Mouse (Mus musculus): ENCODE data around the gene Iqsec1. TPM values are rescaled to one million over a fixed set of nuclear protein-coding genes. Genes with fewer than 3 reads are reported as not detected.
A peak's percentile ranks its signal among the peaks of the same experiment; 100 is the strongest.

Gene Iqsec1
- total and polyA plus RNA-seq, 2 experiments, result 8.9 to 69.3 TPM

DNA sequence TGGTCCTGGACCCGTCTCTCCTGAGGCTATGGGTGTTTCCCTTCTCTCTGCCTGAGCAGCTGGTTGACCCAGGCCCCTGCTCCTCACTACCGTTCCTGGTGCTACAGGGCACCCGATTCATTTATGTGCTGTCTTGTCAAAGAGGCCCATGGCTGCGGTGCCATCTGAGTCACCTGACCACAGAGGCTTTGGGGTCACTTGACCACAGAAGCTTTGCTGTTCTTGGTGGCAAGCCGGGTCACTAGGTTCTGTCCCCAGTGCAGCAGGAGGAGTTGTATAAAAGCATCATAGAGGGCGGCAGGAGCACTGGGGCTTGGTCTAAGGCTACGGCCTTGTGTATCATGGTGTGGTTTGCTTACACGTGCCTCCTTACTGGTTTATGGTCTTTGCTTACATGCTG, 375.2 kb downstream of the Iqsec1 start:
- Histone ChIP-seq H3K4me3 (ENCODE audit: insufficient read depth, low read depth, low read length) (no peak overlapping the region), H3K4me1 (ENCODE audit: control insufficient read depth, insufficient read depth, low read length) (no peaks in the 10 kb centered on the region), H3K36me3 (ENCODE audit: control insufficient read depth, insufficient read depth, low read length) (no peaks in the 10 kb centered on the region), H3K27ac (replicated peaks; ENCODE audit: insufficient read depth, low read depth, low read length) (no peak overlapping the region), H3K79me2 (ENCODE audit: control insufficient read depth, insufficient read depth, low read length) (no peaks in the 10 kb centered on the region), H3K9ac (ENCODE audit: low read depth, low read length) (no peak overlapping the region), H3K27me3 (ENCODE audit: control insufficient read depth, insufficient read depth, low read length) (no peaks in the 10 kb centered on the region)
- WGBS, result 95% methylated on average over 8 of the region's 8 CpGs
- TF ChIP-seq CTCF (IDR thresholded peaks at IDR 0.05; ENCODE audit: low read depth, low read length) (no peak), POLR2A (IDR thresholded peaks at IDR 0.05; ENCODE audit: extremely low read depth, insufficient read depth, low read length) (no peak)
- no peak for DNase-seq (ENCODE audit: extremely low read depth, low read depth, low spot score)

DNA sequence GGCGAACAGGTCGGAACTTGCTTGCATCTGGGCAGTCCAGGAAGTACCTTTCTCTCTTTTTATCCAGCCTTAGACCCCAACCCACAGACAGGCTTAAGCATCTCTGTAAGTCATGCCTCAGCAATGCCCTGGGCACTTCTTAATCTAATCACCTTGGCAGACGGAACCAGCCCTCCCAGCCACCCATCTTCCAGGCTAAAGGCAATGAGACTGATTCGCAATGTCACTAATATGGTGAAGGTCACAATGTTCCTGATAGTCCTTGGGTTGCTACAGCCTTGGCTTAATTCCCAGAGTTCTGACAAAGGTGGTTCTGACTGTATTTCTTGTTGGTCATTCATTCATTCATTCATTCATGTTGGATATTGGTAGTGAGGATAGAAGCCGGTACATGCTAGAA, 378.2 kb downstream of the Iqsec1 start:
- Histone ChIP-seq H3K9ac (ENCODE audit: low read depth, low read length) (no peak overlapping the region), H3K4me1 (ENCODE audit: control insufficient read depth, insufficient read depth, low read length) (peaks cover 2% of the 10 kb centered on the region; the same call in 1 of the 2 replicates), H3K27me3 (ENCODE audit: control insufficient read depth, insufficient read depth, low read length) (no peaks in the 10 kb centered on the region), H3K36me3 (ENCODE audit: control insufficient read depth, insufficient read depth, low read length) (no peaks in the 10 kb centered on the region), H3K27ac (replicated peaks; ENCODE audit: insufficient read depth, low read depth, low read length) (no peak overlapping the region), H3K79me2 (ENCODE audit: control insufficient read depth, insufficient read depth, low read length) (no peaks in the 10 kb centered on the region), H3K4me3 (ENCODE audit: insufficient read depth, low read depth, low read length) (no peak overlapping the region)
- TF ChIP-seq POLR2A (IDR thresholded peaks at IDR 0.05; ENCODE audit: extremely low read depth, insufficient read depth, low read length) (no peak), CTCF (IDR thresholded peaks at IDR 0.05; ENCODE audit: low read depth, low read length) (no peak)
- 80% methylated on average over 5 of the region's 5 CpGs for WGBS
- no peak for DNase-seq (ENCODE audit: extremely low read depth, low read depth, low spot score)

DNA sequence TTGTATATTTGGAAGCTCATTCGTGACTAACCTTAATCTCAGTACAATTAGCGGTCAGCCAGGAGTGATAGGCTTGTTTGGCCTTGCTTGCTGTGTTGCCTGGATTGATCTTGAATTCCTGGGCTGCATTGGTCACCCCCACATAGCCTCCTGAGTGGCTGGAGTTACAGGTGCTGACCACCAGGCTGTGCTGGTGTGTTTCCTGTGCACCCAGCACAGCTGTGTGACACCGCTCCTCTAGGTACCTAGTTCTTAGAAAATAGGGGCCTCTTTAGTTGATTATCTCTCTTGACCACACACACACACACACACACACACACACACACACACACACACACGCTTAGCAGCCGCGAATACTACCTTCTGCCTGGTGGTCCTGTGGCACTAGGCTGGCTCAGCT, 380.3 kb downstream of the Iqsec1 start:
- Histone ChIP-seq H3K79me2 (ENCODE audit: control insufficient read depth, insufficient read depth, low read length) (no peaks in the 10 kb centered on the region), H3K4me3 (ENCODE audit: insufficient read depth, low read depth, low read length) (no peak overlapping the region), H3K36me3 (ENCODE audit: control insufficient read depth, insufficient read depth, low read length) (no peaks in the 10 kb centered on the region), H3K4me1 (ENCODE audit: control insufficient read depth, insufficient read depth, low read length) (peaks cover 12% of the 10 kb centered on the region), H3K9ac (ENCODE audit: low read depth, low read length) (no peak overlapping the region), H3K27ac (replicated peaks; ENCODE audit: insufficient read depth, low read depth, low read length) (no peak overlapping the region), H3K27me3 (ENCODE audit: control insufficient read depth, insufficient read depth, low read length) (no peaks in the 10 kb centered on the region)
- WGBS, result 61% methylated on average over 6 of the region's 6 CpGs
- DNase-seq (ENCODE audit: extremely low read depth, low read depth, low spot score), result no peak
- TF ChIP-seq POLR2A (IDR thresholded peaks at IDR 0.05; ENCODE audit: extremely low read depth, insufficient read depth, low read length) (no peak), CTCF (IDR thresholded peaks at IDR 0.05; ENCODE audit: low read depth, low read length) (peak; percentile 38)

DNA sequence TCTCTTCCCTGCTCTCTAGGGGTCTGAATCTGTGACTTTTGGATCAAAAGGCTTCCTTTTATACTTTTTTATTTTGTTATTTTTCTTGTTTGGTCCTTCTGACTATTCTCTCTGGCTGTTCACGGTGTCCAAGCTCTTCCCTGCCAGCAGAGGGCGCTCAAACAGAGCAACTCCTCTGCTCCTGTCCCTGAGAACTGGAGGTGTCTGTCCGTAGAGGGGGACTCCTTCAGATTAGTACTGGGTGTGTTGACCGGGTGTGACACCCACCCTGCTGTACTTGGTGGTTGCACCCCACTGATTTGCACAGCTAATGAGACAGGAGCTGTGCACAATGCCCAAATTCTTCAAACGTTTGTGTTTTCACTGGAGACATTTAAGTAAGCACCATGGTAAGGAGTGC, 381.3 kb downstream of the Iqsec1 start:
- Histone ChIP-seq H3K27ac (replicated peaks; ENCODE audit: insufficient read depth, low read depth, low read length) (no peak overlapping the region), H3K36me3 (ENCODE audit: control insufficient read depth, insufficient read depth, low read length) (no peaks in the 10 kb centered on the region), H3K4me3 (ENCODE audit: insufficient read depth, low read depth, low read length) (no peak overlapping the region), H3K27me3 (ENCODE audit: control insufficient read depth, insufficient read depth, low read length) (no peaks in the 10 kb centered on the region), H3K4me1 (ENCODE audit: control insufficient read depth, insufficient read depth, low read length) (peaks cover 13% of the 10 kb centered on the region), H3K9ac (ENCODE audit: low read depth, low read length) (no peak overlapping the region), H3K79me2 (ENCODE audit: control insufficient read depth, insufficient read depth, low read length) (no peaks in the 10 kb centered on the region)
- 13% methylated on average over 5 of the region's 5 CpGs for WGBS
- DNase-seq (ENCODE audit: extremely low read depth, low read depth, low spot score), result peak; percentile 48
- TF ChIP-seq CTCF (IDR thresholded peaks at IDR 0.05; ENCODE audit: low read depth, low read length) (peak; percentile 94), POLR2A (IDR thresholded peaks at IDR 0.05; ENCODE audit: extremely low read depth, insufficient read depth, low read length) (no peak)

DNA sequence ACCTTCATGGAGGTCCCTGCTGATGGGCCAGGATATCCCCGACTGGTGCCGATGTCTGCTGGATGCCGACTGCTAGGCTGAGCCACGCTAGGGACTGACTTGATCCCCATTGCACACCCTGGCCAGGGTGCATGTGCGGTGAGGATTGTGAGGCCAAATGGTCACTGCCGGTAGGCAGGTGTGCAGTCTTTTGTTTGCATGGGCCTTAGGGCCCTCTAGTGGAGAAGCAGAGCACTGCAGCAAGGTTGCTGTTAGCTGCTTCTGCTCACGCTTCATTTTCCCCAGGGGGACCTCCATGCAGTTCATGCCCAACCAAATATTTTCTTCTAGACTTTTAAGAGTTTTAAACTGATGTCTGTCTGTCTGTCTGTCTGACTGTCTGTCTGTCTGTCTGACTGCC, 381.9 kb downstream of the Iqsec1 start:
- Histone ChIP-seq H3K4me1 (ENCODE audit: control insufficient read depth, insufficient read depth, low read length) (peaks cover 13% of the 10 kb centered on the region), H3K4me3 (ENCODE audit: insufficient read depth, low read depth, low read length) (no peak overlapping the region), H3K79me2 (ENCODE audit: control insufficient read depth, insufficient read depth, low read length) (no peaks in the 10 kb centered on the region), H3K9ac (ENCODE audit: low read depth, low read length) (no peak overlapping the region), H3K27me3 (ENCODE audit: control insufficient read depth, insufficient read depth, low read length) (no peaks in the 10 kb centered on the region), H3K27ac (replicated peaks; ENCODE audit: insufficient read depth, low read depth, low read length) (no peak overlapping the region), H3K36me3 (ENCODE audit: control insufficient read depth, insufficient read depth, low read length) (no peaks in the 10 kb centered on the region)
- WGBS, result 32% methylated on average over 7 of the region's 7 CpGs
- peak; percentile 63 for DNase-seq (ENCODE audit: extremely low read depth, low read depth, low spot score)
- TF ChIP-seq POLR2A (IDR thresholded peaks at IDR 0.05; ENCODE audit: extremely low read depth, insufficient read depth, low read length) (no peak), CTCF (IDR thresholded peaks at IDR 0.05; ENCODE audit: low read depth, low read length) (peak; percentile 92)

Other genes starting within 250 kb of the Iqsec1 start
- gene Nup210, start 128.1 kb upstream of the Iqsec1 start, total RNA-seq (2014; rRNA removed), result 12.2 and 14.9 TPM in 2 replicates
- 13.8 and 18.3 TPM in 2 replicates for gene Nup210, start 128.1 kb upstream of the Iqsec1 start, polyA plus RNA-seq (2012; rRNA removed)
- gene Hdac11, start 168.0 kb upstream of the Iqsec1 start, total RNA-seq (2014; rRNA removed), result 37.2 and 42.9 TPM in 2 replicates
- gene Hdac11, start 168.0 kb upstream of the Iqsec1 start, polyA plus RNA-seq (2012; rRNA removed), result 58.4 and 60.5 TPM in 2 replicates
- 1.4 and 2.3 TPM in 2 replicates for gene Fbln2, start 223.8 kb upstream of the Iqsec1 start, total RNA-seq (2014; rRNA removed)
- gene Fbln2, start 223.8 kb upstream of the Iqsec1 start, polyA plus RNA-seq (2012; rRNA removed), result 3.4 and 3.5 TPM in 2 replicates